Mouse (Mus musculus): ENCODE data around the gene Tex13c2. TPM values are rescaled to one million over a fixed set of nuclear protein-coding genes. Genes with fewer than 3 reads are reported as not detected.

The Tex13c2 gene
- polyA plus RNA-seq, 1 experiment = not detected

- peak; percentile 90 for DNase-seq (ENCODE audit: low read depth)
- TF ChIP-seq CTCF (IDR thresholded peaks at IDR 0.05; ENCODE audit: borderline replicate concordance, extremely low read depth, insufficient read depth, insufficient read length) = peak; percentile 64; the same call in 1 of the 2 replicates
- no peak for TF ChIP-seq POLR2A (IDR thresholded peaks at IDR 0.05; ENCODE audit: borderline replicate concordance, extremely low read depth, insufficient read depth, insufficient read length, poor library complexity, severe bottlenecking)
These were observed 51.2 kb downstream of the Tex13c2 start for GRCm38 (mm10) chrX:42540756-42541053.

Other genes starting within 250 kb of the Tex13c2 start
- gene Sh2d1a, start 12.8 kb downstream of the Tex13c2 start, polyA plus RNA-seq (2012; rRNA removed) = 0.04 and 0.15 TPM in 2 replicates